Mouse (Mus musculus) limb, embryonic 14.5 days (tissue): ENCODE data around the gene S100a14. TPM values are rescaled to one million over a fixed set of nuclear protein-coding genes. Genes with fewer than 3 reads are reported as not detected.

Experiments
- ATAC-seq: fragments of 200-750 bp; cut with Nextera tagmentation; 2 replicates; pipeline ENCODE4 v1.8.0; 2017; ENCODE audit warnings: low read depth, moderate number of reproducible peaks, moderate TSS enrichment; ENCODE audit not compliant: low FRiP score
- DNase-seq: peaks from one replicate; pipeline ENCODE4 v3.0.0-alpha.2; 2015; ENCODE audit warnings: low spot score
- H3K27ac ChIP-seq: fragments of 300-500 bp; sonication (generic); replicated peaks from 2 replicates; pipeline ENCODE4 v1.5.1; 2014; ENCODE audit warnings: low read depth, mild to moderate bottlenecking, low read length, moderate library complexity, mixed read lengths
- H3K27me3 ChIP-seq: fragments of 300-500 bp; sonication (generic); 2 replicates; pipeline ENCODE4 v1.6.1; 2014; ENCODE audit warnings: low read length, mixed read lengths; ENCODE audit not compliant: control insufficient read depth, insufficient read depth
- H3K36me3 ChIP-seq: fragments of 300-500 bp; sonication (generic); 2 replicates; pipeline ENCODE4 v1.6.1; 2014; ENCODE audit warnings: mild to moderate bottlenecking, low read length, moderate library complexity, mixed read lengths; ENCODE audit not compliant: control insufficient read depth, insufficient read depth
- H3K4me1 ChIP-seq: fragments of 300-500 bp; sonication (generic); 2 replicates; pipeline ENCODE4 v1.6.1; 2014; ENCODE audit warnings: antibody characterized with exemption, low read length, mixed read lengths; ENCODE audit not compliant: control insufficient read depth, insufficient read depth
- H3K4me2 ChIP-seq: fragments of 300-500 bp; sonication (generic); replicated peaks from 2 replicates; pipeline ENCODE4 v1.6.1; 2014; ENCODE audit warnings: low read depth, mild to moderate bottlenecking, low read length, moderate library complexity; ENCODE audit not compliant: severe bottlenecking
- H3K4me3 ChIP-seq: fragments of 300-500 bp; sonication (generic); replicated peaks from 2 replicates; pipeline ENCODE4 v1.5.1; 2014; ENCODE audit warnings: low read length
- H3K9ac ChIP-seq: fragments of 300-500 bp; sonication (generic); 2 replicates; pipeline ENCODE4 v1.6.1; 2014; ENCODE audit warnings: mild to moderate bottlenecking, low read depth, low read length, moderate library complexity; ENCODE audit not compliant: severe bottlenecking
- H3K9me3 ChIP-seq: fragments of 300-500 bp; sonication (generic); 2 replicates; pipeline ENCODE4 v1.6.1; 2016; ENCODE audit warnings: low read length; ENCODE audit not compliant: control insufficient read depth
- POLR2A ChIP-seq: fragments of 200-500 bp; IDR thresholded peaks from 2 replicates; pipeline ENCODE4 v1.8.0; 2012; ENCODE audit warnings: inconsistent platforms, mild to moderate bottlenecking, moderate library complexity, borderline replicate concordance; ENCODE audit not compliant: insufficient read depth, insufficient read length; ENCODE audit errors: extremely low read depth
- WGBS: fragments of 180-500 bp; shearing (Covaris S2); extraction: QIAGEN DNeasy Blood & Tissue Kit; methylation state at CpG from one replicate; pipeline ENCODE4 v1.1.7; 2014; 5-methylcytosine and 5-hydroxymethylcytosine counted together
- polyA plus RNA-seq, 2 experiments: library from polyadenylated mRNA; depleted of rRNA in 1 of 2; stranded (reverse) in 1 of 2; unstranded in 1 of 2; fragments of >200 nt; fragmentation: Nextera tagmentation in 1 of 2; extraction: Ambion mirVana in 1 of 2; gene quantifications; 2 replicates each; pipeline versions ENCODE4 v1.2.1 to v1.2.3; 2012 to 2014

S100a14 gene
- polyA plus RNA-seq, 2 experiments, result 33.4 to 51.3 TPM

- Histone ChIP-seq H3K9ac (no peak overlapping the region), H3K9me3 (no peaks in the 10 kb centered on the region), H3K27ac (no peak overlapping the region), H3K4me1 (peaks cover 5% of the 10 kb centered on the region; the same call in 1 of the 2 replicates), H3K27me3 (no peaks in the 10 kb centered on the region), H3K4me3 (no peak overlapping the region), H3K4me2 (no peak overlapping the region), H3K36me3 (no peaks in the 10 kb centered on the region)
- ATAC-seq (no peak; the same call in 1 of the 2 replicates), DNase-seq (no peak)
- no peak for TF ChIP-seq POLR2A
- WGBS, result 73% methylated on average over 2 of the region's 2 CpGs
Observed at GRCm38 (mm10) chr3:90550421-90550790, 23.8 kb downstream of the S100a14 start.

- 78% methylated on average over 2 of the region's 2 CpGs for WGBS
- H3K9me3 ChIP-seq, result no peaks in the 10 kb centered on the region
- DNase-seq (no peak), ATAC-seq (no peak)
- no peak overlapping the region for H3K9ac ChIP-seq
- no peaks in the 10 kb centered on the region for H3K27me3 ChIP-seq
- no peak overlapping the region for H3K27ac ChIP-seq
- H3K4me1 ChIP-seq, result peaks cover 5% of the 10 kb centered on the region; the same call in 1 of the 2 replicates
- H3K4me3 ChIP-seq, result no peak overlapping the region
- H3K36me3 ChIP-seq, result no peaks in the 10 kb centered on the region
- H3K4me2 ChIP-seq, result no peak overlapping the region
- no peak for TF ChIP-seq POLR2A
Observed at GRCm38 (mm10) chr3:90552231-90552630, 25.6 kb downstream of the S100a14 start.

- TF ChIP-seq POLR2A, result no peak
- Histone ChIP-seq H3K4me2 (no peak overlapping the region), H3K27me3 (no peaks in the 10 kb centered on the region), H3K27ac (no peak overlapping the region), H3K4me1 (no peaks in the 10 kb centered on the region), H3K36me3 (no peaks in the 10 kb centered on the region), H3K9ac (no peak overlapping the region), H3K9me3 (no peaks in the 10 kb centered on the region), H3K4me3 (no peak overlapping the region)
- ATAC-seq (no peak), DNase-seq (peak; percentile 53)
- WGBS, result 59% methylated on average over 5 of the region's 5 CpGs
Observed at GRCm38 (mm10) chr3:90555954-90556353, 29.3 kb downstream of the S100a14 start.

GRCm38 (mm10) chr3:90560008-90560628 is 33.5 kb downstream of the S100a14 start, which contains the start of gene S100a3:
S100a3 (plus strand) TSS chr3:90560578.
- Histone ChIP-seq H3K4me2 (no peak within 1 kb of the TSS), H3K36me3 (no peaks in the 10 kb centered on the region), H3K4me3 (no peak within 1 kb of the TSS), H3K9me3 (no peaks in the 10 kb centered on the region), H3K9ac (no peak within 1 kb of the TSS), H3K4me1 (no peaks in the 10 kb centered on the region), H3K27ac (no peak within 1 kb of the TSS), H3K27me3 (no peaks in the 10 kb centered on the region)
- TF ChIP-seq POLR2A, result no peak
- DNase-seq (peak; percentile 21), ATAC-seq (peak; percentile 86)
- 59% methylated on average over 6 of the region's 6 CpGs for WGBS

- H3K36me3 ChIP-seq, result no peaks in the 10 kb centered on the region
- peaks cover 4% of the 10 kb centered on the region; the same call in 1 of the 2 replicates for H3K4me1 ChIP-seq
- TF ChIP-seq POLR2A, result no peak
- H3K4me3 ChIP-seq, result no peak overlapping the region
- H3K9me3 ChIP-seq, result no peaks in the 10 kb centered on the region
- DNase-seq, result no peak
- no peak overlapping the region for H3K9ac ChIP-seq
- no peak overlapping the region for H3K4me2 ChIP-seq
- H3K27ac ChIP-seq, result no peak overlapping the region
- H3K27me3 ChIP-seq, result no peaks in the 10 kb centered on the region
- 85% methylated on average over 5 of the region's 5 CpGs for WGBS
- no peak for ATAC-seq
Observed at GRCm38 (mm10) chr3:90574691-90575090, 48.0 kb downstream of the S100a14 start.
